Comparison of ENCODE assay signal across 30 mouse cellular contexts in genomic region chr7:38064431-38064830, GRCm38 (mm10). TPM values are rescaled to one million over a fixed set of nuclear protein-coding genes. Genes with fewer than 3 reads are reported as not detected.
DNase-seq lines count a peak whose midpoint lies in the region; ATAC-seq and TF ChIP-seq lines count a peak whose summit lies in the region.
"Had no signal": no experiment of that assay in that cellular context is flagged by ENCODE, and none has a peak within 500 bp of the region (broad histone marks: within the 10 kb centered on the region; RNA-seq: fewer than 3 reads in every experiment).

No protein-coding gene starts in this region.

- H3K36me3 ChIP-seq in liver, postnatal 0 days (replicated peaks; ENCODE audit: insufficient read depth, low read length) = no peaks in the 10 kb centered on the region
- no peaks in the 10 kb centered on the region for H3K36me3 ChIP-seq in liver, embryonic 11.5 days (ENCODE audit: control insufficient read depth, insufficient read depth, low read length)
- no peaks in the 10 kb centered on the region for H3K36me3 ChIP-seq in hindbrain, embryonic 10.5 days
- H3K36me3 ChIP-seq: intestine, embryonic 15.5 days; limb, embryonic 10.5 days; limb, embryonic 15.5 days; midbrain, embryonic 12.5 days; neural tube, embryonic 12.5 days had no signal

- DNase-seq in liver, postnatal 0 days = no peak
- DNase-seq in liver, embryonic 11.5 days (ENCODE audit: low spot score) = no peak
- DNase-seq in A20 (ENCODE audit: low read depth, low spot score) (peak; percentile 40), NIH3T3 (ENCODE audit: low read depth) (peak; percentile 28)
- no peak for DNase-seq in hindbrain, embryonic 10.5 days (ENCODE audit: low spot score)
- DNase-seq in layer of hippocampus, adult 2 months (ENCODE audit: low spot score in 2 of 2) = no peak
- DNase-seq: adrenal gland, adult 2 months; cerebellum, adult 11 months; cerebellum, adult 9-11 months; gastrocnemius, adult 2 months; heart, postnatal 14 days; kidney, adult 8-10 months; kidney, postnatal 4 days; layer of hippocampus, postnatal 36 days; lung, postnatal 10 days; thymus, postnatal 4 days had no signal

- no peaks in the 10 kb centered on the region for H3K9me3 ChIP-seq in liver, postnatal 0 days (ENCODE audit: low read length)
- H3K9me3 ChIP-seq in liver, embryonic 11.5 days (ENCODE audit: control insufficient read depth, low read length) = no peaks in the 10 kb centered on the region
- H3K9me3 ChIP-seq in hindbrain, embryonic 10.5 days = no peaks in the 10 kb centered on the region
- H3K9me3 ChIP-seq: intestine, embryonic 15.5 days; limb, embryonic 10.5 days; limb, embryonic 15.5 days; megakaryocyte, embryonic 14.5 days; midbrain, embryonic 12.5 days; neural tube, embryonic 12.5 days had no signal

- H3K4me2 ChIP-seq in liver, postnatal 0 days (ENCODE audit: low read depth, low read length) = no peak overlapping the region
- H3K4me2 ChIP-seq in liver, embryonic 11.5 days = no peak overlapping the region
- H3K4me2 ChIP-seq: intestine, embryonic 15.5 days; limb, embryonic 15.5 days; midbrain, embryonic 12.5 days; neural tube, embryonic 12.5 days had no signal

- no peak overlapping the region for H3K9ac ChIP-seq in liver, postnatal 0 days (replicated peaks)
- no peak overlapping the region for H3K9ac ChIP-seq in liver, embryonic 11.5 days (ENCODE audit: low read depth, low read length)
- H3K9ac ChIP-seq: intestine, embryonic 15.5 days; limb, embryonic 15.5 days; midbrain, embryonic 12.5 days; neural tube, embryonic 12.5 days had no signal

- H3K27ac ChIP-seq in liver, postnatal 0 days (ENCODE audit: low read depth) = no peak overlapping the region
- H3K27ac ChIP-seq in liver, embryonic 11.5 days (ENCODE audit: low read depth, low read length) = no peak overlapping the region
- H3K27ac ChIP-seq in hindbrain, embryonic 10.5 days = no peak overlapping the region
- no peak overlapping the region for H3K27ac ChIP-seq in layer of hippocampus, adult 2 months
- H3K27ac ChIP-seq: gastrocnemius, adult 2 months; hindbrain, postnatal 0 days; intestine, embryonic 15.5 days; kidney, postnatal 0 days; limb, embryonic 10.5 days; limb, embryonic 15.5 days; midbrain, embryonic 12.5 days; neural tube, embryonic 12.5 days had no signal

- H3K4me1 ChIP-seq in liver, postnatal 0 days (ENCODE audit: insufficient read depth) = peaks cover 9% of the 10 kb centered on the region; the same call in 1 of the 2 replicates
- no peaks in the 10 kb centered on the region for H3K4me1 ChIP-seq in liver, embryonic 11.5 days (replicated peaks; ENCODE audit: control insufficient read depth, insufficient read depth, low read length)
- H3K4me1 ChIP-seq in hindbrain, embryonic 10.5 days (replicated peaks) = peaks cover 13% of the 10 kb centered on the region
- H3K4me1 ChIP-seq: intestine, embryonic 15.5 days; neural tube, embryonic 12.5 days had no signal

- H3K27me3 ChIP-seq in liver, postnatal 0 days (ENCODE audit: insufficient read depth, low read length) = no peaks in the 10 kb centered on the region
- H3K27me3 ChIP-seq in liver, embryonic 11.5 days (replicated peaks; ENCODE audit: control insufficient read depth, insufficient read depth, low read length) = no peaks in the 10 kb centered on the region
- H3K27me3 ChIP-seq in hindbrain, embryonic 10.5 days (ENCODE audit: insufficient read depth, poor library complexity, severe bottlenecking) = peaks cover 5% of the 10 kb centered on the region; the same call in 1 of the 2 replicates
- H3K27me3 ChIP-seq: intestine, embryonic 15.5 days; limb, embryonic 15.5 days; neural tube, embryonic 12.5 days had no signal

- TF ChIP-seq EP300 in liver, postnatal 0 days (IDR thresholded peaks at IDR 0.05; ENCODE audit: low read depth) = no peak

- WGBS in liver, postnatal 0 days (ENCODE audit: insufficient replicate concordance) = 34% methylated on average over 4 of the region's 4 CpGs
- WGBS in liver, embryonic 11.5 days = 33% methylated on average over 4 of the region's 4 CpGs
- 43% methylated on average over 4 of the region's 4 CpGs for WGBS in hindbrain, embryonic 10.5 days

- TF ChIP-seq CTCF in liver, postnatal 0 days (IDR thresholded peaks at IDR 0.05; ENCODE audit: low read depth) = no peak
- TF ChIP-seq CTCF in layer of hippocampus, adult 2 months (conservative IDR thresholded peaks at IDR 0.05) = no peak

- 0 out of 2 replicates have a peak, but pooled peaks have one; percentile 26 for ATAC-seq in liver, postnatal 0 days
- ATAC-seq in liver, embryonic 11.5 days (replicated peaks; ENCODE audit: low FRiP score) = no peak
- peak; percentile 45 for ATAC-seq in megakaryocyte, adult 5-6 weeks (ENCODE audit: poor library complexity, severe bottlenecking)
- ATAC-seq: activated CD4-positive, CD25-positive, alpha-beta regulatory T cell, adult 4 months; CD4-positive, CD25-positive, alpha-beta regulatory T cell, adult 4 months; forebrain, embryonic 16.5 days; hindbrain, postnatal 0 days; intestine, embryonic 15.5 days had no signal

- no peak overlapping the region for H3K4me3 ChIP-seq in liver, postnatal 0 days (ENCODE audit: low read depth, low read length)
- no peak overlapping the region for H3K4me3 ChIP-seq in liver, embryonic 11.5 days (ENCODE audit: low read depth, low read length)
- H3K4me3 ChIP-seq in hindbrain, embryonic 10.5 days = no peak overlapping the region
- no peak overlapping the region for H3K4me3 ChIP-seq in layer of hippocampus, adult 2 months
- H3K4me3 ChIP-seq: erythroblast, embryonic 14.5 days; gastrocnemius, adult 2 months; intestine, embryonic 15.5 days; limb, embryonic 10.5 days; limb, embryonic 15.5 days; megakaryocyte, embryonic 14.5 days; midbrain, embryonic 12.5 days; myocyte; neural tube, embryonic 12.5 days had no signal

RNA-seq across cellular contexts. Expression of gene Uri1, which starts 41.1 kb away (rescaled TPM):
- 15.1 and 17.1 TPM in 2 replicates for polyA plus RNA-seq in liver, postnatal 0 days (2015; fragmentation: Nextera tagmentation; extraction: Ambion mirVana)
- polyA plus RNA-seq in liver, embryonic 11.5 days (2014; fragmentation: Nextera tagmentation; extraction: Ambion mirVana) = 42.2 and 45.9 TPM in 2 replicates
- total RNA-seq in megakaryocyte, adult 5-6 weeks (2015) = 30.8 and 31.5 TPM in 2 replicates
- 26.7 and 29.1 TPM in 2 replicates for total RNA-seq in megakaryocyte, adult 5-6 weeks (2017)
- 33.4 and 40.1 TPM in 2 replicates for polyA plus RNA-seq in hindbrain, embryonic 10.5 days (2016; fragmentation: Nextera tagmentation; extraction: Ambion mirVana)
- total RNA-seq in layer of hippocampus, adult 2 months (2021) = 10 to 100 TPM; 38.6 to 45.9 TPM

RNA-seq across cellular contexts. Expression of gene Ccne1, which starts 42.9 kb away (rescaled TPM):
- 31.1 and 32.4 TPM in 2 replicates for polyA plus RNA-seq in liver, postnatal 0 days (2015; fragmentation: Nextera tagmentation; extraction: Ambion mirVana)
- 191 and 205 TPM in 2 replicates for polyA plus RNA-seq in liver, embryonic 11.5 days (2014; fragmentation: Nextera tagmentation; extraction: Ambion mirVana)
- total RNA-seq in megakaryocyte, adult 5-6 weeks (2015) = 22.8 and 23.6 TPM in 2 replicates
- total RNA-seq in megakaryocyte, adult 5-6 weeks (2017) = 33.4 and 37.7 TPM in 2 replicates
- 66.1 and 92.1 TPM in 2 replicates for polyA plus RNA-seq in hindbrain, embryonic 10.5 days (2016; fragmentation: Nextera tagmentation; extraction: Ambion mirVana)
- 10 to 100 TPM; 13.5 to 13.7 TPM for total RNA-seq in layer of hippocampus, adult 2 months (2021)

Comparison
In these comparisons a context has a peak if more than half of its experiments do, and no peak if none do; other contexts are left out.
1. DNase-seq: peak in A20 (single experiment) and NIH3T3 (single experiment); none in liver, postnatal 0 days (single experiment), liver, embryonic 11.5 days (single experiment), hindbrain, embryonic 10.5 days (single experiment) and layer of hippocampus, adult 2 months (0 of 2).